Mouse (Mus musculus) liver, adult 2 months (tissue): Measurements from ENCODE around the gene Grik3. TPM values are rescaled to one million over a fixed set of nuclear protein-coding genes. Genes with fewer than 3 reads are reported as not detected.

Experiments used
- DNase-seq: peaks from one replicate; pipeline ENCODE4 v3.0.0-alpha.2; 2011; ENCODE audit warnings: low read depth, low spot score; ENCODE audit errors: extremely low read depth
- H3K27ac ChIP-seq: fragments of 200-500 bp; replicated peaks from 2 replicates; pipeline ENCODE4 v1.5.1; 2012; ENCODE audit warnings: low read depth, mild to moderate bottlenecking, control low read depth, inconsistent platforms, low read length; ENCODE audit not compliant: insufficient read depth
- H3K27me3 ChIP-seq: fragments of 200-500 bp; 2 replicates; pipeline ENCODE4 v1.6.1; 2012; ENCODE audit warnings: mild to moderate bottlenecking, moderate library complexity, low read length, inconsistent platforms; ENCODE audit not compliant: control insufficient read depth, insufficient read depth
- H3K36me3 ChIP-seq: fragments of 200-500 bp; 2 replicates; pipeline ENCODE4 v1.6.1; 2012; ENCODE audit warnings: low read length, inconsistent platforms; ENCODE audit not compliant: control insufficient read depth, insufficient read depth
- H3K4me1 ChIP-seq: fragments of 200-500 bp; 2 replicates; pipeline ENCODE4 v1.6.1; 2011; ENCODE audit warnings: low read length; ENCODE audit not compliant: control insufficient read depth, insufficient read depth
- H3K4me3 ChIP-seq: fragments of 200-500 bp; 2 replicates; pipeline ENCODE4 v1.5.1; 2011; ENCODE audit warnings: low read depth, mild to moderate bottlenecking, control low read depth, low read length, moderate library complexity; ENCODE audit not compliant: insufficient read depth
- H3K79me2 ChIP-seq: fragments of 200-500 bp; 2 replicates; pipeline ENCODE4 v1.6.1; 2012; ENCODE audit warnings: inconsistent platforms, mild to moderate bottlenecking, low read length, moderate library complexity; ENCODE audit not compliant: control insufficient read depth, insufficient read depth
- H3K9ac ChIP-seq: fragments of 200-500 bp; 2 replicates; pipeline ENCODE4 v1.6.1; 2012; ENCODE audit warnings: low read depth, mild to moderate bottlenecking, control low read depth, inconsistent platforms, low read length
- CTCF ChIP-seq: fragments of 200-500 bp; IDR thresholded peaks from 2 replicates; pipeline ENCODE4 v1.5.1; 2011; ENCODE audit warnings: low read depth, low read length, control low read depth
- POLR2A ChIP-seq: fragments of 200-500 bp; IDR thresholded peaks from 2 replicates; pipeline ENCODE4 v1.6.1; 2011; ENCODE audit warnings: low read length, control low read depth; ENCODE audit not compliant: insufficient read depth; ENCODE audit errors: extremely low read depth
- WGBS: fragments of 180-500 bp; shearing (Covaris S2); methylation state at CpG from one replicate; pipeline ENCODE4 v1.1.7; 2018; 5-methylcytosine and 5-hydroxymethylcytosine counted together
- polyA plus RNA-seq: library from polyadenylated mRNA; depleted of rRNA; stranded (reverse); fragments of >200 nt; gene quantifications from 2 replicates; pipeline ENCODE4 v1.2.3, GENCODE M21; 2012
- total RNA-seq: library from RNA; depleted of rRNA; stranded (reverse); fragments of >200 nt; gene quantifications from 2 replicates; pipeline ENCODE4 v1.2.3, GENCODE M21; 2014

Grik3 gene
- total and polyA plus RNA-seq, 2 experiments, result 0.04 TPM; not detected in 1

DNA sequence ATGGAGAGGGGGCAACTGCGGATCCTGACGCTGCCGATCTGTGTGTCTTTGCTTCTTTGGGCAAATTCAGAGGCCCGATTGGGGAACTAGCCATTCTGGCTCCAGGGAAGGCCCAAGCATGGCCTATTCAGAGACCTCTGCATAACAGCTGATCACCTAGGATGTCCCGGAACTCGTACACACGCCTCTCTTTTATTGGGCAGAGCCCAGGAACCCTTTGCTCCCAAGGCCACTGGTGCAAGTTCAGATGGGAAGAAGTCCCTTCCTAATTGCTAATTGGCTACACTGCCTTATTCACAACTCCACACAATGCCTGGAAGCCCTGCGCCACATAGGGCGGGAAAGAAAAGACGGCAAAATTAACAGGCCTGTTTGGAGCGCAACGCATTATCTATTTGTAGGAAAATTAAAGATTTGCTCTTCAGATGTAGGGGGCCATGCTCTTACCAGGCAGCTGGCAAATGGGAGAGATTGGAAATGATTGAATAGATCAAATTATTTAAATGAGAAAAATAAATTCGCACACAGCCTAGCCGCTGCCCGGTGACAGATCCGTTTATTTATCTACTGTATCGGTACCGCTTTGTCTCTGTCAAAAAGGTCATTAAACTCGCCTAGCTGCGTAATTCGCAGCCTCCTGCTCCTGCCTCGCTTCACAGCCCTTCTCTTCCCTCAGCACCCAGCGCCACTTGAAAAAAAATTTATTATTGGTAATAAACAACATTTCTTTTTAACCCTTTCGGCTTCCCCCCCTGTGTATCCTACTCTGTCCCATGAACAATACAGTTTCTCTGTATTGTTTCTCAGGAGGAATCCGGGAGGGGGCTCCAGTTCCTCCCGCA, 1.5 kb upstream of the Grik3 start:
- WGBS, result 6% methylated on average over 26 of the region's 26 CpGs
- peaks cover 24% of the 10 kb centered on the region for H3K27me3 ChIP-seq
- H3K36me3 ChIP-seq, result no peaks in the 10 kb centered on the region
- no peak overlapping the region for H3K27ac ChIP-seq
- no peaks in the 10 kb centered on the region for H3K4me1 ChIP-seq
- H3K79me2 ChIP-seq, result no peaks in the 10 kb centered on the region
- H3K4me3 ChIP-seq, result no peak overlapping the region
- no peak for TF ChIP-seq POLR2A
- TF ChIP-seq CTCF, result no peak
- H3K9ac ChIP-seq, result no peak overlapping the region
- no peak for DNase-seq

DNA sequence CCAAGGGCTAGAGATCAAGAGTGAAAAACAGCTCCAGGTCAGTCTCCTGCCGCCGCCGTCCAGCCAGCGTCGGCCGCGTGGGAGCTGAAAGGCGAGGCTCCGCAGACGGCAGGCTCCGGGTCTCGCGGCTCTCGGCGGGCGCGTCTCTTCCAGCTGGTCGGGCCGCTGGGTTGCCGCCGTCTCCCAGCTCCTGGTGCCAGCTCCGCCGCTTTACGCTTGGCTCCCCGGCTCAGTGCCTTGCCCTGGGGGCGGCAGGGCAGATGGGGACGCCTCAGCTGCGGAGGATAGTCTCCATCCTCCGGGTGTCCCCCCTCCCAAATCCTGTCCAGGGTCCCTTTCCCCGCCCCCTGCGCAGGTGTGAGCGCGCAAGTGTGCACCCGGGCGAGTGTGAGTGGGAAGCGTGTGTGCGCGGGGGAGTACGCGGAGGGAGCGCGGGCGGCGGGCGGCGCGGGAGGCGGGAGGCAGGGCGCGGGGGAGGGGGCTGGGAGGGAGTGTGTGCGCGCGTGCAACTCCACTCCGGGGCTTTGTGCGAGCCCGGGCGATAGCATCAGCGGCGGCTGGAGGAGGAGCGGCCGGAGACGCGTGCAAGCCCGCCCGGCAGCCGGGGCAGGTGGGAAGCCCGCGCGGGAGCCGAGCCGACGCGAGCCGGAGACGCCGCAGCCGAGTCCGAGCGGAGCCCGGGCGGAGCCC, 454 bp upstream of the Grik3 start:
- DNase-seq, result no peak
- Histone ChIP-seq H3K79me2 (no peaks in the 10 kb centered on the region), H3K4me3 (no peak overlapping the region), H3K27me3 (peaks cover 24% of the 10 kb centered on the region), H3K4me1 (no peaks in the 10 kb centered on the region), H3K9ac (no peak overlapping the region), H3K27ac (no peak overlapping the region), H3K36me3 (no peaks in the 10 kb centered on the region)
- 1% methylated on average over 81 of the region's 81 CpGs for WGBS
- TF ChIP-seq POLR2A (no peak), CTCF (no peak)

- 2% methylated on average over 42 of the region's 42 CpGs for WGBS
- DNase-seq, result no peak
- no peaks in the 10 kb centered on the region for H3K36me3 ChIP-seq
- H3K79me2 ChIP-seq, result no peaks in the 10 kb centered on the region
- H3K4me1 ChIP-seq, result no peaks in the 10 kb centered on the region
- peaks cover 28% of the 10 kb centered on the region for H3K27me3 ChIP-seq
- no peak overlapping the region for H3K27ac ChIP-seq
- TF ChIP-seq POLR2A (no peak), CTCF (no peak)
- H3K4me3 ChIP-seq, result no peak overlapping the region
- no peak overlapping the region for H3K9ac ChIP-seq
Observed at GRCm38 (mm10) chr4:125491505-125492121, 1.1 kb downstream of the Grik3 start.

DNA sequence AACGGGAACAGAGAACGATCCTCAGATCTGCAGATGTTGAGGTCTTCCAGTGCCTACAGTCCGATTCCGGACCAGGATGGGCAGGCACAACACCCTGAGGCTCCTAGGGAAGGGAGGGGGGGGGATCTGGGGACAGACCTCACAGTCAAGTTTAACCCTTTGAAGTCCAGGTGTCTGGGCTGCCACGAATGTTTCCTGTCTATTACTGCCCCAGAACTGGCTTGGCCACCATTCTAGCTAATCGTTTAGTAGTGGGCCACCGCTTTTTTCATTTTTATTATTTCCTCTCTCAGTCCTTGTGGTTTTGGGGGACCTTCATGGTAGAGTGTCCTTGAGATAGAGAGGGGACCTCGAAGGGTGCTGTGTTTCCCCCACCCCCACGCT, 1.6 kb downstream of the Grik3 start:
- H3K27me3 ChIP-seq, result peaks cover 26% of the 10 kb centered on the region
- H3K9ac ChIP-seq, result no peak overlapping the region
- no peak overlapping the region for H3K4me3 ChIP-seq
- WGBS, result 15% methylated on average over 9 of the region's 9 CpGs
- no peak for DNase-seq
- no peaks in the 10 kb centered on the region for H3K79me2 ChIP-seq
- TF ChIP-seq POLR2A (no peak), CTCF (no peak)
- no peaks in the 10 kb centered on the region for H3K36me3 ChIP-seq
- H3K27ac ChIP-seq, result no peak overlapping the region
- no peaks in the 10 kb centered on the region for H3K4me1 ChIP-seq

- H3K4me1 ChIP-seq, result no peaks in the 10 kb centered on the region
- H3K4me3 ChIP-seq, result no peak overlapping the region
- peaks cover 26% of the 10 kb centered on the region for H3K27me3 ChIP-seq
- no peak overlapping the region for H3K27ac ChIP-seq
- no peak for TF ChIP-seq CTCF
- no peak for TF ChIP-seq POLR2A
- H3K9ac ChIP-seq, result no peak overlapping the region
- no peaks in the 10 kb centered on the region for H3K79me2 ChIP-seq
- DNase-seq, result no peak
- no peaks in the 10 kb centered on the region for H3K36me3 ChIP-seq
- WGBS, result 29% methylated on average over 9 of the region's 9 CpGs
Observed at GRCm38 (mm10) chr4:125492706-125493105, 2.2 kb downstream of the Grik3 start.

DNA sequence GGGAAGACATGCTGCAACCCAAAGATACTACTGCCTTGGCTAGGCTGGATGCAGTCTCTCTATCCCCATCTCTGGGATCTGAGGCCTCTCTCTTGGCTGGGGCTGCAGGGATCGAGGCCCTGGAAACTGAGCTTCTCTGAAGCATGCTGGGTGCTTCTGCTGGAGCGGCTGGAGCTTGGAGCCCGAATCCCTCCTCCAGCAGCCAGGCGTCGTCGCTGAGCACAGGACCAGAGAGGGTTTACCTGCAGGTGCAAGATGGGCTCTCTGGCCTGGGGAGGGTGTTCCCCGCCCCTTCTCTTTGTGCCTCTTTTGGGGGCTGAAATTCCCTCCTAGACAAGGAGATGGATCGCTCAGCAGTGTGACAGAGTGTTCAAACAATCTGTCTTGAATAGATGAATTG, 2.6 kb downstream of the Grik3 start:
- no peak for DNase-seq
- H3K27ac ChIP-seq, result no peak overlapping the region
- WGBS, result 20% methylated on average over 8 of the region's 8 CpGs
- H3K4me3 ChIP-seq, result no peak overlapping the region
- no peaks in the 10 kb centered on the region for H3K36me3 ChIP-seq
- H3K79me2 ChIP-seq, result no peaks in the 10 kb centered on the region
- TF ChIP-seq CTCF (no peak), POLR2A (no peak)
- peaks cover 26% of the 10 kb centered on the region for H3K27me3 ChIP-seq
- no peak overlapping the region for H3K9ac ChIP-seq
- no peaks in the 10 kb centered on the region for H3K4me1 ChIP-seq
